Mouse (Mus musculus): Measurements from ENCODE around the gene Stx1a. TPM values are rescaled to one million over a fixed set of nuclear protein-coding genes. Genes with fewer than 3 reads are reported as not detected.

Stx1a gene
- total RNA-seq, 2 experiments from 2014 or later, result 340 to 346 TPM

DNA sequence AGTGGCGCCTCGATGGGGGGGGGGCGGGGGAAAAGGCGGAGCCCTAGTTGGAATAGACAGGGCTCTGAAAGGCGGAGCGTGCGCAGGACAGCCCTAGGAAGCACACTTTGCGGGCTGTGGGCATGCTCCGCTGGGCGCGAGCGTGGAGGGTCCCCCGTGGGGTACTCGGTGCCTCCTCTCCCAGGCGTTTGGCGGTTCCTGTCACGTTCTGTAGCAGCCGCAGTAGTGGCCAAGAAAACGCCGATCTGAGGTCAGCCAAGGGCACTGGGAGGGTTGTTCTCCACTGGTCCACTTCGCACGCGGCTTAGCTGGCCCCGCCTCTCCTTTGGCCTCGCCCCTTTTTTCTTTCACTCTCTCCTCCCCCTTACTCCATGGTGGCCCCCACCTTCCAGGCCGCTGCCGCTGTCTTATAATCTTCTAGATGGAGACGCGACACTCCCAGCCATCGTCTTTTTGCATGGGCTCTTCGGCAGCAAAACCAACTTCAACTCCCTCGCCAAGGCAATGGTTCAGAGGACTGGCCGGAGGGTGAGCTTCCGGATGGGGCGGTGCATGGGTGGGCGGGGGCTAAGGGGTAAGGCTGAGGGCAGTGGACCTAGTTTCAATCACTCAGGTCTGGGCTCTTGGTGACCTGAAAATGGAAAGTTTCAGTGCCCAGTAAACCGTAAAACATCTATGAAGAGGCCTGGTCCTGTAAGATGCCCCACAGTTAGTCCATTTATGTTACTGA is 13.5 kb upstream of the Stx1a start:
- DNase-seq (ENCODE audit: extremely low spot score in 1 of 2, low spot score in 2 of 2), result peak; percentile 80 to 82
- TF ChIP-seq CTCF (IDR thresholded peaks at IDR 0.05), result no peak
- H3K4me3 ChIP-seq, result peak overlapping the region; percentile 73
- H3K27ac ChIP-seq, result peak overlapping the region; percentile 99
- intact Hi-C loops (cut with DNase I), result loop anchor here (5.0 to 10.0 kb wide), 3 partner anchors 138 to 275 kb away; partner anchors contain the start of genes Baz1b and Tbl2

- intact Hi-C loops (cut with DNase I), result loop anchor here (5.0 to 10.0 kb wide), 2 partner anchors 177 to 274 kb away; partner anchors contain the start of gene Baz1b
- peak overlapping the region; percentile 73 for H3K4me3 ChIP-seq
- peak overlapping the region; percentile 99 for H3K27ac ChIP-seq
- no peak for TF ChIP-seq CTCF (IDR thresholded peaks at IDR 0.05)
- no peak for DNase-seq (ENCODE audit: extremely low spot score in 1 of 2, low spot score in 2 of 2)
Observed at GRCm38 (mm10) chr5:135010320-135010709, 13.0 kb upstream of the Stx1a start.

GRCm38 (mm10) chr5:135010841-135011743 is 12.2 kb upstream of the Stx1a start:
- intact Hi-C loops (cut with DNase I), result loop anchor here (5.0 to 10.0 kb wide), 2 partner anchors 176 to 274 kb away; partner anchors contain the start of gene Baz1b
- TF ChIP-seq CTCF (IDR thresholded peaks at IDR 0.05), result no peak
- Histone ChIP-seq H3K27ac (no peak overlapping the region), H3K4me3 (no peak overlapping the region)
- DNase-seq (ENCODE audit: extremely low spot score in 1 of 2, low spot score in 2 of 2), result no peak

GRCm38 (mm10) chr5:135011809-135012613 is 11.3 kb upstream of the Stx1a start:
- no peak overlapping the region for H3K4me3 ChIP-seq
- intact Hi-C loops (cut with DNase I), result loop anchor here (5.0 to 10.0 kb wide), 2 partner anchors 175 to 273 kb away; partner anchors contain the start of gene Baz1b
- TF ChIP-seq CTCF (IDR thresholded peaks at IDR 0.05), result no peak
- no peak for DNase-seq (ENCODE audit: extremely low spot score in 1 of 2, low spot score in 2 of 2)
- H3K27ac ChIP-seq, result no peak overlapping the region

DNA sequence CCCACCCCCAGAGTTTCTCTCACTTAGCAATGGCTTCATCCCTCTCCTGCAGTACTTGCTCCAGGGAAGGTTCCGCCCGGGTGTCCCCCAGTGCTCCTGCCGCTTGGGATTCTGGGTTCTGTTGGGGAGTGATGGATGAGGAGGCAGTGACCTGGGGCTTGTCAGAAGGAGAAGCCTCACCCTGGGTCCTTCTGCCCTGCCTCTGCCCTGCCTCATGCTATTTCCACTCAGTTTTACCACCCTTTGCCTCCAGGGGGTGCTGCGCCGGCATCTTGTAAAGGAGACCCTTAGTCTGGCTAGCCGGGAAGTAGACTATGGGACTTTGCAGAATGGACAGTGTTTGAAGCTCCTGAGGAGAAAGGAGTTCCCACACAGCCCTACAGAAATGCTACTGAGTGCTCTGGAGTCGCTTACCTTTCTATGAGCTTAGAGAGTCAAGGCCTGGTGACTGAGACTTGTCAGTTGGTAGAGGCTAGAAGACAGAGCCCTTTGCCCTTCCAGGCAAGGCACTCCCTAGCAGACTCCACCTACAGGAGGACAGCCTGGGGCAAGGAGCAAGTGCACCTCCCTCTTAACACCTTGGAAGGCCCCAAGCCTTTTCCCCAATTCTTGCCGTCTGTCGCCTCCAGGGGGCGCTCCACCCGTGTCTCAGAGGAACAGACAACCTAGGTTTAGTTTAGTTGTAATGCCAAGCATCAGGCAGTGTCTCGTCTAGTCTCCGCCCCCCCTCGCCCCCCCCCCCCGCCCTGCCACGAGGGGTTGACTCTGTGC is 10.4 kb upstream of the Stx1a start:
- Histone ChIP-seq H3K4me3 (no peak overlapping the region), H3K27ac (no peak overlapping the region)
- TF ChIP-seq CTCF (IDR thresholded peaks at IDR 0.05), result peak; percentile 58
- peak; percentile 73 to 81 for DNase-seq (ENCODE audit: extremely low spot score in 1 of 2, low spot score in 2 of 2)
- intact Hi-C loops (cut with DNase I), result loop anchor here (1.0 to 10.0 kb wide), 3 partner anchors 64 to 272 kb away; partner anchors contain the start of gene Baz1b

GRCm38 (mm10) chr5:135015497-135015896 is 7.8 kb upstream of the Stx1a start:
- Histone ChIP-seq H3K27ac (no peak overlapping the region), H3K4me3 (no peak overlapping the region)
- intact Hi-C loops (cut with DNase I), result loop anchor here (5.0 to 10.0 kb wide), 2 partner anchors 47 to 269 kb away; partner anchors contain the start of genes Bud23 and Dnajc30
- DNase-seq (ENCODE audit: extremely low spot score in 1 of 2, low spot score in 2 of 2), result peak; percentile 86 to 93
- TF ChIP-seq CTCF (IDR thresholded peaks at IDR 0.05), result no peak; the same call in none of the 2 replicates

DNA sequence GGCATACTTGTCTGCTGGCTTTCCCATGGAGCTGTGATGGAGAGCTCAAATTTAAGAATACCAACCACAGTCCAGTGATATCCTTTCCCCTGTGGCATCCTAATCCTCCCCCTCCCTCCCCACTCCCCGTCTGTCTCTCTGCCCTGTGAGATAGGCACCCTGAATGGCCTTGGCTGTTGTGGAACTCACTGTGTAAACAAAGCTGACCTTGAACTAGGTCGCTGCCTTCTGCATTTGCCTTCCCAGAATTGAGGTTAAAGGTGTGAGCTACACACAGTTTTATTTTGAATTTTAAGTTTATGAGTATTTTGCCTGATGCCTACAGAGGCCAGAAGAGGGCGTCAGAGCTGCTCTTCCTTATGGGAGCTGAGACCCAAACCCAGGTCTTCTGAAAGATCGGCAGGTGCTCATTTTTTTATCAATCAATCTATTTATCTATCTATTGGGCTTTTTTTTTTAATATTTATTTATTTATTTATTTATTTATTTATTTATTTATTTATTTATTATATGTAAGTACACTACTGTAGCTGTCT is 7.0 kb upstream of the Stx1a start:
- H3K4me3 ChIP-seq, result no peak overlapping the region
- intact Hi-C loops (cut with DNase I), result loop anchor here (5.0 to 10.0 kb wide), 2 partner anchors 46 to 269 kb away; partner anchors contain the start of genes Bud23 and Dnajc30
- TF ChIP-seq CTCF (IDR thresholded peaks at IDR 0.05), result peak; percentile 49
- no peak overlapping the region for H3K27ac ChIP-seq
- DNase-seq (ENCODE audit: extremely low spot score in 1 of 2, low spot score in 2 of 2), result no peak

GRCm38 (mm10) chr5:135021814-135022213 is 1.5 kb upstream of the Stx1a start:
- Histone ChIP-seq H3K4me3 (no peak overlapping the region), H3K27ac (no peak overlapping the region)
- no peak for TF ChIP-seq CTCF (IDR thresholded peaks at IDR 0.05)
- DNase-seq (ENCODE audit: extremely low spot score in 1 of 2, low spot score in 2 of 2), result no peak
- intact Hi-C loops (cut with DNase I), result no loop called here

DNA sequence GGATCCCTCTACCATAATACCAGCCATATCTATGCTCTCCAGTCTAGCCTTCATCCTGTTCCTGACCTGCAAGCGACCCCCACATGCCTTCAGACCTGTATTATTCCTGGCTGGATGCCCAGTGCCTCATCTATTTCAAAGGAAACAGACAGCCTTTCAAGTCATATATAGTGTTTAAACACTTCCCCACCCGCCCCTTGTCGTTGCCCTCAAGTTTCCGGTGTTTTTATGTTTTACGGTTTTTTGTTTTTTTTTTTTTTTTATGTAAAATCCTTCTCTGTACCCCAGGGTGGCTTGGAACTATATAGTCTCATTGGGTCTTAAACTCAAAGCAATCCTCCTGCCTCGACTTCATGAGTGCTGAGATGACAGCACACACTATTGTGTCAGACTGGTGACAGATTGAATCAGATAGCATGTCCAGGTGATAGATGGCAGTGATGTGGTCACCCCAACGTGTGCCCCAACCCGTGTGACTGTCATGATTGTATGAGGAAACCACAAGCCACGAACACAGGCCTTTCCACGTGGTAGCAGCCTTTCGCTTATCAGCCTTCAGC is 1.5 kb downstream of the Stx1a start:
- peak overlapping the region; percentile 85 for H3K4me3 ChIP-seq
- TF ChIP-seq CTCF (IDR thresholded peaks at IDR 0.05), result no peak
- peak overlapping the region; percentile 89 for H3K27ac ChIP-seq
- intact Hi-C loops (cut with DNase I), result no loop called here
- no peak for DNase-seq (ENCODE audit: extremely low spot score in 1 of 2, low spot score in 2 of 2)

DNA sequence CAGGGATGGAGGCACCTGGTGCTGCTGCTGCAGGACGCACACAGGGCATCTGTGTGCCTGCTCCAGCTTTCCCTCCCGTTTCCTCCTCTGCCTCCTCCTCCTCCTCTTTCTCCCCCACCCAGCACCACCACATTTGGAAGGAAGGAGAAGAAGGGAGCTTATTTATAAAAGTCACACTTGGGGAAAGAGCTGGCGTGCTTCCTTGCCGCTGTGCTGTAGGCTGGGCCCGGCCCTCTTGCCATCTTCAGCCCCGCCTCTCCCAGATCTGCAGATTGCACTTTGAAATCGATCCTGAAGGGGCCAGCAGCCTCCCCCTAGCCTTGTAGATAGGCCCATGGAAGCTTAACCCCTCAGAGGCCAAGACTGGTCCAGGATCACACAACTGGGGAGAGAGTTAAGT is 2.6 kb downstream of the Stx1a start:
- Histone ChIP-seq H3K27ac (peak overlapping the region; percentile 89), H3K4me3 (peak overlapping the region; percentile 85)
- peak in 1 of 2 experiments; percentile 64 for DNase-seq (ENCODE audit: extremely low spot score in 1 of 2, low spot score in 2 of 2)
- intact Hi-C loops (cut with DNase I), result loop anchor here (1.0 kb wide), 1 partner anchor 14 kb away; no protein-coding TSS in a partner anchor
- peak; percentile 24 for TF ChIP-seq CTCF (IDR thresholded peaks at IDR 0.05)
